Mouse (Mus musculus): Measurements from ENCODE around the gene Agbl1.

- TF ChIP-seq POLR2AphosphoS5 (IDR thresholded peaks at IDR 0.05; ENCODE audit: insufficient replicate concordance, low read depth, low read length) (no peak), CTCF (IDR thresholded peaks at IDR 0.05; ENCODE audit: low read depth, low read length) (no peak)
Observed at GRCm38 (mm10) chr7:76546456-76546855, 316.8 kb downstream of the Agbl1 start.

All from G1E (cell line).